Mouse (Mus musculus): ENCODE measurements at regions not wholly inside any gene's neighbourhood (a gene's known extent, or its start where the extent isn't known, plus 50 kb on each side); places are given as distances from the start of the nearest gene placed in this dataset.

DNA sequence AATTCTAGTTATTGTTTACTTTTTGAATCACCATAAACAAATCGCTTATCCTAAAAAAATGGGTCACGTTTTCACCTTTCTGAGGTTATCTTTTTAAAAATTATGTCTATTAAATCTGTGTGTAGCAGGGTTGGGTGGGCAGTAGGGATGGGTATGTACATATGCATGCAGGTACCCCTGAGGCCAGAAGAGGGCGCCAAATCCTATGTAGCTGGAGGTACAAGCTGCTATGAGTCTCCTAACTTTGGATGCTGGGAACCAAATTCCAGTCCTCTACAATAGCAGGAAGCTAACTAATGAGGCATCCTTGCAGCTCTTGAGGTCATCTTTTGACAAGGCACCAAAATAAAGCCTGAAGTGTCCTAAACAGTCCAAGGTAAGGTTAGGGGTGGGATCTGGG is 714.8 kb upstream of the Sox9 start:
- TF ChIP-seq POLR2A (IDR thresholded peaks at IDR 0.05; ENCODE audit: low read depth, low read length) (no peak), CTCF (IDR thresholded peaks at IDR 0.05; ENCODE audit: extremely low read depth, insufficient read depth, insufficient read length, insufficient replicate concordance) (no peak)

All from spleen, adult 2 months (tissue).